Mouse (Mus musculus): ENCODE results near the gene Poc1a.

DNA sequence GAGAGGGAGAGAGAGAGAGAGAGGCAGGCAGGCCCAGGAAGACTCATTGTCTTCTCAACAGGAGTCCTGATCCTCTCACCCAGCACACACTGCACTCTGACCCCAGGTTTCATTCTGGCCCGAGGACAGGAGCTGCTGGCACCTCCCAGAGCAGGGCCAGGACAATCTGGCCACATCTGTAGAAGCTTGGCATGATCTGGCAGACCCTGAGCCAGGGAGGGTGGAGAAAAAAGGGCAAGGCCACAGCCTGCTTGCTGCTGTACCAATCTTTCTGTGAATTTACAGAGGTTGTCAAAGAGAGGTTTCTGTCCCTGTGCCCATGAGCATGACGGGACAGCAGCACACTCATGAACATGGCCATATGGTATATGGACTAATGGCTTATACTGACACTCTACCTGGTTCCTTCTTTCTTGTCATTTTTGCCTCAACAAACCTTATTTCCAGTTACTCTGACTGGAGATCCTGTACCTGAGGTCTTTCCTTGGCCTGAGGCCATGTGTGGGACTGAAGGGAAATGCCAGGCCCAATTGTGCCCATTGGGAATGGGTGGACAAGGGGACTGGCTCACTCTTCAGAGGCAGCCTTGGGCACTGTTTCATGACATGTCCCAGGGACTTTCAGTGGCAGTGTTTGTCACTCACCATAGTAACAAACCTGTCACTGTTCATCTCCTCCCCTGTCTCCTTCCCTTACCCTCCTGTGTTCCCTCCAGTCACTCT is 13.8 kb upstream of the Poc1a start:
- no peak for TF ChIP-seq CTCF (IDR thresholded peaks at IDR 0.05; ENCODE audit: extremely low read depth, insufficient read length, insufficient replicate concordance, low read depth, low read length)
- TF ChIP-seq POLR2A (IDR thresholded peaks at IDR 0.05; ENCODE audit: low read depth, low read length): no peak

Measured in small intestine, adult 2 months (tissue).